Mouse (Mus musculus): ENCODE data around the gene Scrn3.

The Scrn3 gene

GRCm38 (mm10) chr2:73275261-73276040 is 37.0 kb upstream of the Scrn3 start:
- no peak for DNase-seq (ENCODE audit: low spot score in 2 of 2)

GRCm38 (mm10) chr2:73276141-73276571 is 36.2 kb upstream of the Scrn3 start:
- DNase-seq (ENCODE audit: low spot score in 2 of 2): no peak

GRCm38 (mm10) chr2:73277021-73277708 is 35.2 kb upstream of the Scrn3 start:
- DNase-seq (ENCODE audit: low spot score in 2 of 2): no peak

- DNase-seq (ENCODE audit: low spot score in 2 of 2): no peak
Observed at GRCm38 (mm10) chr2:73277709-73278075, 34.7 kb upstream of the Scrn3 start.

- peak; percentile 70 to 83 for DNase-seq (ENCODE audit: low spot score in 2 of 2)
Observed at GRCm38 (mm10) chr2:73278131-73278854, 34.1 kb upstream of the Scrn3 start.

GRCm38 (mm10) chr2:73278869-73279268 is 33.5 kb upstream of the Scrn3 start:
- DNase-seq (ENCODE audit: low spot score in 2 of 2): no peak

- no peak for DNase-seq (ENCODE audit: low spot score in 2 of 2)
Observed at GRCm38 (mm10) chr2:73279271-73280038, 32.9 kb upstream of the Scrn3 start.

- DNase-seq (ENCODE audit: low spot score in 2 of 2): no peak
Observed at GRCm38 (mm10) chr2:73280356-73281047, 31.9 kb upstream of the Scrn3 start.

GRCm38 (mm10) chr2:73281048-73281661 is 31.2 kb upstream of the Scrn3 start:
- no peak for DNase-seq (ENCODE audit: low spot score in 2 of 2)

- no peak for DNase-seq (ENCODE audit: low spot score in 2 of 2)
Observed at GRCm38 (mm10) chr2:73281707-73282106, 30.7 kb upstream of the Scrn3 start.

- no peak for DNase-seq (ENCODE audit: low spot score in 2 of 2)
Observed at GRCm38 (mm10) chr2:73285630-73286029, 26.8 kb upstream of the Scrn3 start.

GRCm38 (mm10) chr2:73291130-73291529 is 21.3 kb upstream of the Scrn3 start:
- no peak for DNase-seq (ENCODE audit: low spot score in 2 of 2)

GRCm38 (mm10) chr2:73295023-73295422 is 17.4 kb upstream of the Scrn3 start:
- DNase-seq (ENCODE audit: low spot score in 2 of 2): no peak

GRCm38 (mm10) chr2:73298154-73298553 is 14.2 kb upstream of the Scrn3 start:
- DNase-seq (ENCODE audit: low spot score in 2 of 2): no peak

- DNase-seq (ENCODE audit: low spot score in 2 of 2): no peak
Observed at GRCm38 (mm10) chr2:73298841-73299240, 13.6 kb upstream of the Scrn3 start.

- no peak for DNase-seq (ENCODE audit: low spot score in 2 of 2)
Observed at GRCm38 (mm10) chr2:73301979-73302378, 10.4 kb upstream of the Scrn3 start.

- no peak for DNase-seq (ENCODE audit: low spot score in 2 of 2)
Observed at GRCm38 (mm10) chr2:73302722-73303121, 9.7 kb upstream of the Scrn3 start.

GRCm38 (mm10) chr2:73304506-73304905 is 7.9 kb upstream of the Scrn3 start:
- no peak for DNase-seq (ENCODE audit: low spot score in 2 of 2)

- no peak for DNase-seq (ENCODE audit: low spot score in 2 of 2)
Observed at GRCm38 (mm10) chr2:73306006-73306405, 6.4 kb upstream of the Scrn3 start.

- DNase-seq (ENCODE audit: low spot score in 2 of 2): peak in 1 of 2 experiments; percentile 22
Observed at GRCm38 (mm10) chr2:73313117-73313501, 708 bp downstream of the Scrn3 start.

- no peak for DNase-seq (ENCODE audit: low spot score in 2 of 2)
Observed at GRCm38 (mm10) chr2:73314311-73314710, 1.9 kb downstream of the Scrn3 start.

All from spleen, postnatal 14 days (tissue).